Mouse (Mus musculus) lung, postnatal 0 days (tissue): ENCODE results near the gene Gulp1.

Experiments
- CTCF ChIP-seq: IDR thresholded peaks from 2 replicates; pipeline ENCODE4 v1.5.1; 2016; ENCODE audit warnings: antibody characterized with exemption, mild to moderate bottlenecking
- EP300 ChIP-seq: IDR thresholded peaks from 2 replicates; pipeline ENCODE4 v1.6.1; 2016; ENCODE audit warnings: antibody characterized with exemption, mild to moderate bottlenecking, control low read depth

GRCm38 (mm10) chr1:44618751-44619150, 67.4 kb downstream of the Gulp1 start:
- no peak for TF ChIP-seq CTCF
- no peak for TF ChIP-seq EP300
